Mouse (Mus musculus) hindbrain, embryonic 10.5 days (tissue): ENCODE results near the gene Gm34302. TPM values are rescaled to one million over a fixed set of nuclear protein-coding genes. Genes with fewer than 3 reads are reported as not detected.

Experiments
- polyA plus RNA-seq: library from polyadenylated mRNA; unstranded; fragments of >200 nt; fragmentation: Nextera tagmentation; extraction: Ambion mirVana; gene quantifications from 2 replicates; pipeline ENCODE4 v1.2.1, GENCODE M21; 2016

Gm34302 gene
- polyA plus RNA-seq, 1 experiment from 2014 or later, result not detected

Other genes with a start within 250 kb of the Gm34302 start
- 13.5 and 14.3 TPM in 2 replicates for gene Mme, start 242.3 kb downstream of the Gm34302 start, polyA plus RNA-seq